Mouse (Mus musculus) embryo, embryonic 10.5 days (tissue): Measurements from ENCODE around the gene Mcrip1.
"Not testable (repeated sequence)": the region's sequence is repeated elsewhere in the genome, so short reads cannot be mapped to it uniquely, and the experiment has no call there.

Source experiments
- DNase-seq: peaks from one replicate; pipeline ENCODE4 v3.0.0-alpha.2; 2015; ENCODE audit warnings: low spot score

Gene Mcrip1

GRCm38 (mm10) chr11:120549168-120549945 lies at the start of gene Mcrip1:
Mcrip1 (minus strand) TSS chr11:120549727.
- peak; percentile 90 for DNase-seq

GRCm38 (mm10) chr11:120598990-120599549 lies 49.5 kb upstream of the Mcrip1 start:
- DNase-seq: peak; percentile 22

GRCm38 (mm10) chr11:120598283-120598989 lies 48.9 kb upstream of the Mcrip1 start, which contains the start of the genes Alyref and Anapc11:
Alyref (minus strand) TSS chr11:120598365.
Anapc11 (plus strand) TSS chr11:120598421.
- peak; percentile 97 for DNase-seq

- peak; percentile 34 for DNase-seq
Measured at GRCm38 (mm10) chr11:120597240-120598235, 48.0 kb upstream of the Mcrip1 start.

- DNase-seq: no peak
Measured at GRCm38 (mm10) chr11:120588531-120588930, 39.0 kb upstream of the Mcrip1 start.

GRCm38 (mm10) chr11:120583937-120584336 lies 34.4 kb upstream of the Mcrip1 start:
- no peak for DNase-seq

- not testable (repeated sequence) for DNase-seq
Measured at GRCm38 (mm10) chr11:120582982-120583293, 33.4 kb upstream of the Mcrip1 start.

GRCm38 (mm10) chr11:120582268-120582981 lies 32.9 kb upstream of the Mcrip1 start:
- peak; percentile 63 for DNase-seq

- peak; percentile 88 for DNase-seq
Measured at GRCm38 (mm10) chr11:120581490-120582267, 32.2 kb upstream of the Mcrip1 start, which contains the start of gene Arhgdia. Arhgdia (minus strand) TSS chr11:120581624.

- DNase-seq: peak; percentile 47
Measured at GRCm38 (mm10) chr11:120580871-120581331, 31.4 kb upstream of the Mcrip1 start.

GRCm38 (mm10) chr11:120580190-120580589 lies 30.7 kb upstream of the Mcrip1 start:
- no peak for DNase-seq

GRCm38 (mm10) chr11:120579316-120580107 lies 30.0 kb upstream of the Mcrip1 start:
- DNase-seq: peak; percentile 92

GRCm38 (mm10) chr11:120578694-120579243 lies 29.2 kb upstream of the Mcrip1 start:
- no peak for DNase-seq

- DNase-seq: no peak
Measured at GRCm38 (mm10) chr11:120578024-120578693, 28.6 kb upstream of the Mcrip1 start.

- peak; percentile 35 for DNase-seq
Measured at GRCm38 (mm10) chr11:120577211-120578023, 27.9 kb upstream of the Mcrip1 start.

GRCm38 (mm10) chr11:120576365-120576981 lies 26.9 kb upstream of the Mcrip1 start:
- DNase-seq: no peak

GRCm38 (mm10) chr11:120575940-120576339 lies 26.4 kb upstream of the Mcrip1 start:
- no peak for DNase-seq
